Mouse (Mus musculus) lung, postnatal 0 days (tissue): Measurements from ENCODE around the gene Abca3. TPM values are rescaled to one million over a fixed set of nuclear protein-coding genes. Genes with fewer than 3 reads are reported as not detected.

Experiments used
- ATAC-seq: fragments of 200-750 bp; cut with Nextera tagmentation; 2 replicates; pipeline ENCODE4 v1.8.0; 2017; ENCODE audit warnings: moderate library complexity
- DNase-seq: peaks from one replicate; pipeline ENCODE4 v3.0.0-alpha.2; 2016; ENCODE audit warnings: low spot score
- H3K27ac ChIP-seq: fragments of 300-500 bp; sonication (generic); 2 replicates; pipeline ENCODE4 v1.5.1; 2014; ENCODE audit warnings: antibody characterized with exemption, mild to moderate bottlenecking, low read length, mixed read lengths
- H3K27me3 ChIP-seq: fragments of 300-500 bp; sonication (generic); replicated peaks from 2 replicates; pipeline ENCODE4 v1.6.1; 2014; ENCODE audit warnings: low read length, mixed read lengths; ENCODE audit not compliant: insufficient read depth
- H3K36me3 ChIP-seq: fragments of 300-500 bp; sonication (generic); 2 replicates; pipeline ENCODE4 v1.6.1; 2014; ENCODE audit warnings: low read length, mixed read lengths; ENCODE audit not compliant: insufficient read depth
- H3K4me1 ChIP-seq: fragments of 300-500 bp; sonication (generic); 2 replicates; pipeline ENCODE4 v1.6.1; 2014; ENCODE audit warnings: antibody characterized with exemption, low read depth, low read length, mixed read lengths; ENCODE audit not compliant: insufficient read depth
- H3K4me2 ChIP-seq: fragments of 300-500 bp; sonication (generic); replicated peaks from 2 replicates; pipeline ENCODE4 v1.6.1; 2014; ENCODE audit warnings: low read depth, mild to moderate bottlenecking, low read length, moderate library complexity, mixed read lengths
- H3K4me3 ChIP-seq: fragments of 300-500 bp; sonication (generic); 2 replicates; pipeline ENCODE4 v1.5.1; 2014; ENCODE audit warnings: low read depth, low read length
- H3K9ac ChIP-seq: fragments of 300-500 bp; sonication (generic); replicated peaks from 2 replicates; pipeline ENCODE4 v1.6.1; 2014; ENCODE audit warnings: low read depth, mild to moderate bottlenecking
- H3K9me3 ChIP-seq: fragments of 300-500 bp; sonication (generic); 2 replicates; pipeline ENCODE4 v1.6.1; 2016; ENCODE audit warnings: low read length, mixed read lengths
- CTCF ChIP-seq: IDR thresholded peaks from 2 replicates; pipeline ENCODE4 v1.5.1; 2016; ENCODE audit warnings: antibody characterized with exemption, mild to moderate bottlenecking
- EP300 ChIP-seq: IDR thresholded peaks from 2 replicates; pipeline ENCODE4 v1.6.1; 2016; ENCODE audit warnings: antibody characterized with exemption, mild to moderate bottlenecking, control low read depth
- WGBS: fragments of 180-500 bp; shearing (Covaris S2); extraction: QIAGEN DNeasy Blood & Tissue Kit; methylation state at CpG from one replicate; pipeline ENCODE4 v1.1.7; 2014; 5-methylcytosine and 5-hydroxymethylcytosine counted together
- polyA plus RNA-seq: library from polyadenylated mRNA; unstranded; fragments of >200 nt; fragmentation: Nextera tagmentation; extraction: Ambion mirVana; gene quantifications from 2 replicates; pipeline ENCODE4 v1.2.1, GENCODE M21; 2015

The Abca3 gene
- polyA plus RNA-seq, 1 experiment from 2014 or later: 66.4 TPM

GRCm38 (mm10) chr17:24346831-24347230 lies 4.9 kb upstream of the Abca3 start:
- Histone ChIP-seq H3K9me3 (no peaks in the 10 kb centered on the region), H3K27me3 (peaks cover 6% of the 10 kb centered on the region; the same call in 1 of the 2 replicates), H3K4me3 (no peak overlapping the region), H3K9ac (no peak overlapping the region), H3K4me2 (no peak overlapping the region), H3K27ac (no peak overlapping the region), H3K4me1 (peaks cover 4% of the 10 kb centered on the region; the same call in 1 of the 2 replicates), H3K36me3 (no peaks in the 10 kb centered on the region)
- TF ChIP-seq CTCF: no peak
- TF ChIP-seq EP300: no peak
- DNase-seq (no peak), ATAC-seq (no peak)
- WGBS: 52% methylated on average over 7 of the region's 7 CpGs

DNA sequence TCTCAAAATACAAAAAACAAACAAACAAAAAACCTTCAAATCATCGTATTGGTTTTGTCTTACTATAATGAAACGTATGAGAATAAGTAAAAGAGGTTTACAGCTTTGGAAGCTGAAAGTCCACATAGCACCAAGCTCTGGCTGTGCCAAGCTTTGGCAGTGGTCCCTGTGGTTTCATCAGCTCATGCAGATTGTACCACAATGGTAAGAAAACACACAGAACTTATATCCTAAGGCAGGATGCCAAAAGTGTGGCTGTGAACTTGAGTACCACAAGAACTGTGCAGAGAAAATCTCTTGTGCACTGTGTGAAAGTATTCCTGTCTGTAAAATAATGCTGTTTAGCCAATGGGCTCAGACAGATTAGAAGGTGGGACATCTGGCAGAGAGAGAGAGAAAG lies 2.6 kb upstream of the Abca3 start:
- DNase-seq (no peak), ATAC-seq (no peak)
- TF ChIP-seq CTCF: no peak
- TF ChIP-seq EP300: no peak
- peaks cover 4% of the 10 kb centered on the region; the same call in 1 of the 2 replicates for H3K4me1 ChIP-seq
- H3K4me2 ChIP-seq: no peak overlapping the region
- WGBS: 60% methylated on average over 2 of the region's 2 CpGs
- no peak overlapping the region for H3K27ac ChIP-seq
- H3K4me3 ChIP-seq: no peak overlapping the region
- H3K9me3 ChIP-seq: no peaks in the 10 kb centered on the region
- peaks cover 6% of the 10 kb centered on the region; the same call in 1 of the 2 replicates for H3K27me3 ChIP-seq
- H3K36me3 ChIP-seq: no peaks in the 10 kb centered on the region
- no peak overlapping the region for H3K9ac ChIP-seq

GRCm38 (mm10) chr17:24350926-24351759 lies 607 bp upstream of the Abca3 start, which contains the start of gene Abca17:
Gene Abca17, minus strand, starts transcription at chr17:24351068.
- H3K4me3 ChIP-seq: peak within 1 kb of the TSS; percentile 73
- peak within 1 kb of the TSS; percentile 91 for H3K4me2 ChIP-seq
- peak within 1 kb of the TSS; percentile 68 for H3K9ac ChIP-seq
- WGBS: 2% methylated on average over 42 of the region's 42 CpGs
- H3K27ac ChIP-seq: peak within 1 kb of the TSS; percentile 81
- H3K9me3 ChIP-seq: no peaks in the 10 kb centered on the region
- peaks cover 6% of the 10 kb centered on the region; the same call in 1 of the 2 replicates for H3K27me3 ChIP-seq
- peaks cover 4% of the 10 kb centered on the region; the same call in 1 of the 2 replicates for H3K4me1 ChIP-seq
- no peaks in the 10 kb centered on the region for H3K36me3 ChIP-seq
- ATAC-seq: peak; percentile 3; the same call in 1 of the 2 replicates
- TF ChIP-seq CTCF (no peak), EP300 (no peak)
- peak; percentile 48 for DNase-seq

GRCm38 (mm10) chr17:24352370-24353194 lies 832 bp downstream of the Abca3 start:
- 2% methylated on average over 36 of the region's 36 CpGs for WGBS
- ATAC-seq (peak; percentile 9), DNase-seq (no peak)
- Histone ChIP-seq H3K27ac (peak overlapping the region; percentile 81), H3K9me3 (no peaks in the 10 kb centered on the region), H3K27me3 (peaks cover 6% of the 10 kb centered on the region; the same call in 1 of the 2 replicates), H3K4me3 (peak overlapping the region; percentile 73), H3K4me1 (peaks cover 4% of the 10 kb centered on the region; the same call in 1 of the 2 replicates), H3K36me3 (no peaks in the 10 kb centered on the region), H3K4me2 (peak overlapping the region; percentile 91), H3K9ac (peak overlapping the region; percentile 68)
- no peak for TF ChIP-seq CTCF
- no peak for TF ChIP-seq EP300

- DNase-seq (no peak), ATAC-seq (no peak)
- H3K9ac ChIP-seq: no peak overlapping the region
- H3K27me3 ChIP-seq: peaks cover 6% of the 10 kb centered on the region; the same call in 1 of the 2 replicates
- peak overlapping the region; percentile 91 for H3K4me2 ChIP-seq
- TF ChIP-seq CTCF (no peak), EP300 (no peak)
- peak overlapping the region; percentile 43 for H3K27ac ChIP-seq
- H3K4me1 ChIP-seq: peaks cover 4% of the 10 kb centered on the region; the same call in 1 of the 2 replicates
- 62% methylated on average over 3 of the region's 3 CpGs for WGBS
- H3K4me3 ChIP-seq: no peak overlapping the region
- no peaks in the 10 kb centered on the region for H3K36me3 ChIP-seq
- no peaks in the 10 kb centered on the region for H3K9me3 ChIP-seq
Measured at GRCm38 (mm10) chr17:24353960-24354359, 2.2 kb downstream of the Abca3 start.

- ATAC-seq: no peak
- Histone ChIP-seq H3K27ac (no peak overlapping the region), H3K9ac (no peak overlapping the region), H3K27me3 (peaks cover 6% of the 10 kb centered on the region; the same call in 1 of the 2 replicates), H3K4me3 (no peak overlapping the region), H3K4me2 (peak overlapping the region; percentile 8; the same call in 1 of the 2 replicates), H3K36me3 (no peaks in the 10 kb centered on the region), H3K9me3 (no peaks in the 10 kb centered on the region), H3K4me1 (peaks cover 12% of the 10 kb centered on the region; the same call in 1 of the 2 replicates)
- WGBS: 54% methylated on average over 8 of the region's 8 CpGs
- DNase-seq: peak; percentile 43
- TF ChIP-seq EP300 (no peak), CTCF (no peak)
Measured at GRCm38 (mm10) chr17:24355284-24355683, 3.5 kb downstream of the Abca3 start.
